Mouse (Mus musculus): ENCODE results near the gene Dach1.

Dach1 gene

DNA sequence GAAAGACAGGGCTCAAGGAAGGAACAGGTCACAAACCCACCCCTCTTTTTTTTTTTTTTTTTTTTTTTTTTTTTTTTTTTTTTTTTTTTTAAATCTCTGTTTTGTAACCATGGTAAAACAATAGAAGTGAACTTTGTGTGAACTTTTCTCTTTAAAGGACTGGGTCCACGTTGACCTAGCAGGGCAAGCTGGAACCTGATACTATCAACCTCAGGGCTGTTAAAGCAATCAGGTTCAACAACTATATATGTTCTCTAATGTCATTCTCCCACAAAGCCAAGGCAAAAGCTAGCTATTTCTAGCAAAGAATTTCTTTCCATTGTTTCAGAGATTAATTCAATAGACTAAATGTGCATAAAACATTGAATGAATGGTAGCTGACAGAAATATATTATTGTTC is 134.3 kb downstream of the Dach1 start:
- no peak for DNase-seq (ENCODE audit: low spot score)

DNA sequence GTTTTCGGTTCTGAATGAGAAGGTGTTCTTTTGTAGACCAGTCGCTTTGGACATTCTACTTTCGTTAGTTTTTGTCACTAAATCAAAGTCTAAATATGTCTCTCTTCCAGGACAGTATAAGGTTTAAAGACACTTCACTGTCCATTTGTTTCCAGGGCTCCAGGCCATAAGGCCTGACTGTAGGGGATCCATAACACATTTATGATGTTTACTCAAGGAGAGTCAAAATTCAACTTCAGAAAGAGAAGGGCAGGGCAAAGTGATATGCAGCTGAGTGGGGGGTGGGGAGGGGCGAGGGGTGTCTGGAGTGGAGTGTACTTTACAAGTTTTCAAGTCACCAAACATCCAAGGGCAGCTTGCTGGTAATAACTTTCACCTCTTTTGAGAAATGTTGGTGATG is 146.0 kb downstream of the Dach1 start:
- no peak for DNase-seq (ENCODE audit: low spot score)

DNA sequence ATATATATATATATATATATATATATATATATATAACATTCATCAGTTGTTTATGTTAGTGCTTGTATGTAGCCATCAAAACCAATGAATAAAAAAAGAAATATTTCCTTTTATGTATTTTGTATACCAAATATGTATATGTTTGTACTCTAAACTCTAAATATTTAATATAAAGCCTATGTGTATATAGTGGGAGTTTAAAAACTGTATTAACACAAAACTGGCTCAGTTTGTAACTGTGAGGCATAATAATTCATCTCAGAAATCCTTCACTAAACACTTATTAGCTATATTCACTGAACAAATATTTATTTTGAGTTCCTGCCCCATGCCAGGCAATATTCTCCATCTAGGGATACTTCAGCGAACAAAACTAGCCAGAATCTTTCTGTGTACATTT is 155.5 kb downstream of the Dach1 start:
- DNase-seq (ENCODE audit: low spot score), result no peak

DNA sequence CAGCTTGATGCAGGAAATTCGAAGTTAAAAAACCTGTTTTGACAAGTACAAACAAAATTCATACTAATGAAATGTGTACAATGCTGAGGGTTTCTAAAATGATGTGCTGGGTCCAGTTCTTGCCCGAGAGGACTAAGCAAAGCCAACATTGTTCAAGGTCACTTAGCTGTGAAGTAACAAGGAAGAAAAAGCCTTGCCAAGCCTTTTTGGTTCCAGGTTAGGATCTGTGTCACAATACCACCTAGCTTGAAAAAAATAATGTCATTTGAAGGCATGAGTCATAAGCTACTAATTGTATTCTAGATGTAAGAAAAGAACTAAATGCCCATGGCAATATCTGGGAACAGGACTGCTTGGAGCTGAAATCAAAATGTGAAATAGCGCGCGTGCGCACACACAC is 161.1 kb downstream of the Dach1 start:
- no peak for DNase-seq (ENCODE audit: low spot score)

DNA sequence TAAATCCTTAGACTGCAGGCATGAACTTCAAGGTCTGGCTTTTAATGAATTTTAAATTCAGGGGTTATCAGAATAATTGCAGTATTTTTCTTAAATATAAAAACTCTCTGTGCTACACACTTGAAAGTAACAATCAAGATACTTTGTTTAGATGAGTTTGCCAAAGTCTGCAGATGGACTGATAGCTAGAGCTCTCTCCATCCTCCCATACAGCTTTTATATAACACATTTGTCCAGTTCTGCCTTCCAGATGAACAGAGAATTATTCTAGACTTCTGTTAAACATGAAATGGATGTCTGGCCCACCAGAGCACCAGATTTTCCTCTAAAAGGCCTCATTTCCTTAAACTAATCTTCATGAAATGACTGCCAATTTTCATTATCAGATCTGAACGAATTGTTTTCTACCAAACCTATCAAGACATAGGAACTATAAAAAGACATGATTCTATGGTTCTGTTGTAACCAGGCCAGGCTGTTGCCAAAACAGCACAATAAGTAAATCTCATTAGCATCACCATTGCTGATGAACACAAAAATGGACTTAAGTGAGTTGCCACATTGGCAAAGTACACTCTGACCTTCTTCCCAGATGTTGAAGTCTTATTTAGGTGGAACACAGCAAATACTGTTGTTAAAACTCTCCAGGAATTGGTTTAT is 167.4 kb downstream of the Dach1 start:
- no peak for DNase-seq (ENCODE audit: low spot score)

DNA sequence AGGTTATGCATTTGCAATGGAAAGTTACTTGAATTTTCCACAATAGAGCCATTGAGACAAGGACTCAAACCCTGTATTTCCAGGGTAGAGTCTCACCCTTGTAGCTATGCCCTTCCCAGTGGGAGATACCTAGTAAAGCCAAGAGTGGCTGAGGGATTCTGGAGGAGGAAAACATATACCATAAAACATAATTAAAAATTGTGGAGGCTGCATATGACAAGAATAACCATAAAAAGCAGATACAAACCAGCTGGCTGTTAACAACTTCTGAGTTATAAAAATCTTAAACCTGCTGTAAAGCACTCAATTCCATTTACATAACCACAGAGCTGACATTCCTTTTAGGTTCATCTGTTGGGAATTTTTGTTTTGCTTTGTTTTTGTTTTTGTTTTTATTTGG is 171.0 kb downstream of the Dach1 start:
- no peak for DNase-seq (ENCODE audit: low spot score)

DNA sequence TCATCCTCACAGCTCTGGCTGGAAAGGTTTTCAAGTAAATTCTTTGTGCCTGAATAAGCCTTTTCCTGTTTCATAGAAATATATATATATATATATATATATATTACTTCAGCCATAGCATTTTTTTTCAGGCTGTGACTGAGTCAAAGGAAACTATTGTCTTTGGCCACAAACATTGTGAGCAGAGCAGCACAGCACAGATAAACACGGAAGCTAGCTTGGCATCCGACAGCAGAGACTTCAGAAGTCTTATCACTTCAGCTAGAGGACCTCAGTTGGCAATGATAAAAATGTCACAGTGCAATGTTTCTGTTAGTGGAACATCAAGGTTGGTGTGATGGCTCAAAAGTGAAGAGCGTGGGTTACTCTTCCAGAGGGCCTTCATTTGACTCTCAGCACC is 186.3 kb downstream of the Dach1 start:
- DNase-seq (ENCODE audit: low spot score), result no peak

DNA sequence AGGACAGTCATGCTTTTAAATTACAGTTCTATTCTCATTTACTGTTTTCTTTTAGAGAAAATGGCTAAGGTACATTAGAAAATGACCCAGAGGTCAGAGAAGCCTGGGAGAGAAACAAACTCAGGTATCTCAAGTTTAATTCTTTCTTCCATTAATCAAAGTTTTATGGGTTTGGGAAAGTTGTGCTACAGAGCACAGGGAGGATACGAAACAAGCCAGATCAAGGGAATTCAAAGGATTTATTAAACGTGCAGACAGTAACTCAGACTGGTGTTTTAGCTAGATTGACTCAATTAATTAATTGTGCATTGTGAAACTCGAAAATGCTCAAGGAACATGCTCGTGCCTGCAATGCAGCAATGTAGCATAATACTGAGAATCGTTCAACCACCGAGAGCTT is 186.9 kb downstream of the Dach1 start:
- DNase-seq (ENCODE audit: low spot score), result no peak

DNA sequence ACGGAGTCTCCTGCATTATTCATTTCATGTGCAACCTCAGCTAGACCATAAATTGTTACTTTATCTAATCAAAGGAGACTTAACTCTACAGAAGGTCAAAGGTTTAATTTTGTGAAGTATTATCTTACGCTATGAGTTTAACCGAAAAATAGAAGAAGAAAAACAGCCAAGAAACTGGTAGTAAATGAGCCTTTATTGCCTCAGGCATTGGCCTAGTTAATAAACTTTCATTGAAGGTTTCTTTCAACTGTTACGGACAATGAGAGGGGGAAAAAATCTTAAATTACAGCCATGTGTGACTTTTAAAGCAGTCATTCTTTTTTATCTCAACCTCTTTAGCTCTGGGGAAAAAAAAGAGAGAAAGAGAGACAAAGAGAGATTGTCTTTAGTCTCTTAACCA is 188.7 kb downstream of the Dach1 start:
- DNase-seq (ENCODE audit: low spot score), result no peak

DNA sequence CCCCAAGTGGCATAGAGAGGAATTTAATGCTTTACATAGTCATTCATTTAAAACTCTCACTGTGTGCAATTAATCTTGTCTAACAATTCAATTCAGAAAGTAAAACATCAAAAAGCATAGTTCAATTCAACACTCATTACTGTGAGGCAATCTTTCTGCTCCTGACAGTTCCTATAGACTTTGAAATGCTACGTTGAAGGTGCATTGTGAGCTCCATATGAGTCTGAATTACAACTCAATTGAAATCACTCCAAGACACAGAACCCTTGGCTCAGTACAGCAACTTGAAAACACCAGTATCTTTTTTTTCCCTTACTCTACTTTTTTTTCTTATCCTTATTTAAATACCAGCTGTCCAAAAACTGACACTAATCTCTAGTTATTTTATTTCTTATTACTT is 193.5 kb downstream of the Dach1 start:
- no peak for DNase-seq (ENCODE audit: low spot score)

DNA sequence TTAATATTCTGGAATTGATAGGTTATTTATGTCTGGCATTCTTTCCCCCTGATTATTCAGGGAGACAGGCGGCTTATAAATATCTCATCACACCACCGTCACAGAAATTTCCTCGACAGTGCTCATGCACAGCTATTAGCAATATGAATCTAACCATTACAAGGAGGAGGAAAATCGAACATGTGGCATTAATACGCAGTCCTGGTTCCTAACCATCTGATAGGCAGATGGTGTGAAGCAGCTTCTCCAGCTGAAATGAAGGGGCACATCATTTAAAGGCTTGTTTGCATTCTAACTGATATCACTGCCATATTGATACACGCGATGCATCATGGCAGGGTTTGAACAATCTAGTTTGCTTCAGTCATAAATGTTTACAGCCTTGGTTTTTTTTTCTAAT is 194.1 kb downstream of the Dach1 start:
- DNase-seq (ENCODE audit: low spot score), result no peak

DNA sequence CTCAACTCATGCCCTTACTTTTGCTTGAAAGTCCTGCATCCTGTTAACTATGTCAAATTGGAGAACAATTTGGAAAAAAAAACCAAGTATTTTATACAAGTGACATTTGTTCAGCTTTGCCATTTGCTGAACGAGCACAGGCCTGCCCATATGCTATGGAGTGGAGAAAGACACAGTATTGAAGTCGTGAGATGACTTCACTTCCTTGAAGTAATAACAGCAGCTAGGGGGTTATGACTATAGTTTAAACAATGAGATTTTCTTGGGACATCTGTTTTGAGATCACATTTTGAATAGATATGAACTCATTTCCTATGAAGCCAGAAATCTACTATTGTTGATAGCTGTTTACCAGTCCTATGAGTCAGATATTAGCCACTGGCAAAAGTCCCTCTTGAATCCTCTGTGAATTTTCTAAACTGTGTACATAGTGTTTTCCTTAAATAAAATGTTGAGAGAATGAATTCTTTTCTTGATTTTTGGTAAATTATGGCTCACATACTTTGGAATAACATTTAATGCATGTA is 205.0 kb downstream of the Dach1 start:
- no peak for DNase-seq (ENCODE audit: low spot score)

DNA sequence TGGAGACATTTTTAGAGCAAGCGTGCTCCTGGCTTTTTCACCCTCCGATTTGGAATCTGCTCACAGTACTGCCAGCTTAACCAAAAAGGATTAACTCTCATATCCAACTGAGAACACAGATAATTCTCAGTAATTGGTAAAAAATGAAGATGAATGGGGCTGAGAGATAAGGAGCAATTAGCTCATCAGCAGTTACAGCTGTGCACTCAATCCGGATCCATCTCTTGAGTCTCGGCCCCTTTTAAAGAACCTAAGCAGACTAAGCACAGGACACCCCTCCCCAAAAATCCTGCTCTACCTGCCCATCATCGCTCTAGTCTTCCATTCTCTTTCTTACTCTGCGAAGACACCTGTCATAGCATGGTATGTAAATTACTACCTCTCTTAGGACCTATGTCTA is 205.9 kb downstream of the Dach1 start:
- DNase-seq (ENCODE audit: low spot score), result no peak

DNA sequence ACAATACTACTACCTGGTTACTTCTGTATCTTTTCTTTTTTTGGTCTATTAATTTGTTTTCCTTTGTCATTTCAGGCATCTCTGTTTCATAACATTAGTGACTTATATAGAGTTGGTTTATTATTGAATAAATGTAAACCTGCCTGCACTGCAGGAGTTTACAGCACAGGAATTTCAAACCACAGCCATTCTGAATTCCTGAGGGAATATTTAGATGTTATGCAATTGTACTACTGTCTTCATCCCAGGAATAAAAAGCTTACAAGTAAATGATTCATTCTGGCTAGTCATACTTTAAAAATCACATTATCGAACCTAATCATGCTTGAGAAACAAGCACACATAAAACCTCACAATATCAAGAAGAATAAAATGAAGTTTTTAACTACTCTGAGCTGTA is 213.2 kb downstream of the Dach1 start:
- DNase-seq (ENCODE audit: low spot score), result no peak

DNA sequence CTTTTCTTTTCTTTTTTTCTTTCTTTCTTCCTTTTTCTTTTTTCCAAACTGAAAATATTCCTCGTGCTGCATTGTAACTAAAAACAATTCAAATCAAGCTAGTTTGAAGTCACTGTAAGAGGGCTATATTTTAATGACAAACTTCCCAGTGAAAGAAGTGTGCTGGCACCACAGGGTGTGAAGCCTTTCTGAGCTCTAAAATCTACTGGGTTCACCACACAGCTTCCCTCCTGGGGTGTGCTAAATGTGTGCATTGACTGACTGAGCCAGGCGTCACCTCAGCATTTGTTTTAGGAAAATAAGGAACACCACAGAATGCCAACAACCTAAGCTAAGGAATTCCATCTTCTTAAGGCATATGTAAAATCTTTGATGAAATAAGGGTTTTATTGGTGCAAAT is 224.1 kb downstream of the Dach1 start:
- no peak for DNase-seq (ENCODE audit: low spot score)

DNA sequence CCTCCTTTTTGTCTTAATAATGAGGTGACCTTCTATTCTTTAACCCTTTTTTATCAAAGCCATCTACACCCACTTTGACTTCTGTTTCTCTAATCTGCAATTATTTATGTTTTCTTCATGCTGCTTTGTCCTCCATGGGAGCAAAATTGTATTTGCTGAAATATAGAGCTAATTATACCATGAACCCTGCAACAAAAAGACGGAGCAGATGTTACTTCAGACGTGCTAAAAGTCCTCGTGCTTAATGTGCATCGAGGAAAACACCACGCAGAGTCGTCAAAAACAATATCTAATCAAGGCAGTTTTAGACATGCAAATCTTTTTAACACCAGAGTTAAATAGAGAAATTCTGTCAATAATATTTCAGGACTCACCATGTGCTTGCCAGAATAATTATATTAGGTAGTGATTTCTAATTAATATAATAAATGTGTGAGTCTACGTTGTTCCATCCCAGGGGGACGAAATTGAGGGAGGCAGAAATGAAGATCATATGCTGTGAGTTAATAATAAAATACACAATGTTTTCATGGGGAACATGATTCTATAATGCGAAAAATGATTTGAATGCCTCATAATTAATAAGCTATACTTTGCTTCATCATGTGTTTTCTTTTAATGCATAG is 224.8 kb downstream of the Dach1 start:
- DNase-seq (ENCODE audit: low spot score), result no peak

DNA sequence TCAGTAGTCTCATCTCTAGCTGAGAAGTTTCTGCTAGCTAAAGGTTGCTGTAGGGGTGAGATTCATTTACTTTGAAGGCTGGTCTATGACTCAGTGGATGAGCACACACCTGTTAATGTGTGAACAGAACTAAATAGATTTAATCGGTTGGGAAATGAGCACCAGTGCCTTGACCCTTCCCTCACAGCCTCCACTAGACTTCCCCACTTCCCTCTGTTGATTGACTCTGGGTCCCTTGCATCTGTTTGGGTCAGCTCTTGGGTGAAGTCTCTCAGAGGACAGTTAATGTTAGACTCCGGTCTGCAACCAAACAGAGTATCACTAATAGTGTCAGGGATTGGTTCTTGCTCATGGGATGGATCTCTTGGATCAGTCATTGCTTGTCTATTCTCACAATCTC is 227.2 kb downstream of the Dach1 start:
- DNase-seq (ENCODE audit: low spot score), result no peak

DNA sequence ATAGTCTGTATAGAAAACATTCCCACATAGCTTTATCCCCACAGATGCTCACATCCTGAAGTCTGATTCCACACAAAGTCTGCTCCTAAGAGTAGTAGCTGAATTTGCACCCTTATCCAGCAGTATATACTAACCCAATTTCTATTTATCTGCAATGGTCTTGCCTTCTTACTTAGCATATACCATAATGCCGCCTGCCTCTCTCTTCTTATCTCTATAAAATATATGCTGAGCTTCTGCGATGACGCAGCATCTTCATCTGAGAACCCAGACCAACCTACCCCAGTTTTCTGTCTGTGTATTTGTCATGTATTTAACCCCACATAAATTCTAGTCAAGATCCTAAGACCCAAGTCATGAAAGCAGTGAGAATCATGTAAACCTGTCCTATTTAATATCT is 272.9 kb downstream of the Dach1 start:
- DNase-seq (ENCODE audit: low spot score), result no peak

DNA sequence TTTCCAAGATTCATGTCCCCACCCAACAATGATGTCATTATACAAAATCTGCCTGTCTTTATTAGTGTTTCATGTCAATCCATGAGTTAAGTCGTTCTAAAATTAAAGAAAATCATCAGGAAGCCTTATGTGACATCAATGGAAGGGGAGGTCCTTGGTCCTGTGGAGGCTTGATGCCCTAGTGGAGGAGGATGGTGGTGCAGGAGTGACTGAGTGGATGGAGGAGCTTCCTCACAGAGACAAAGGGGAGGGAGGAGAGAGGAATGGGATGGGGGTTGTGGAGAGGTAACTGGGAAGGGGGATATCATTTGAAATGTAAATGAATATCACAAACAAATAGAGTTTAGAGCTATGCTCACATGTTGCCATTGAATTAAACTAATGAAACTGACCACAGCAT is 287.6 kb downstream of the Dach1 start:
- no peak for DNase-seq (ENCODE audit: low spot score)

DNA sequence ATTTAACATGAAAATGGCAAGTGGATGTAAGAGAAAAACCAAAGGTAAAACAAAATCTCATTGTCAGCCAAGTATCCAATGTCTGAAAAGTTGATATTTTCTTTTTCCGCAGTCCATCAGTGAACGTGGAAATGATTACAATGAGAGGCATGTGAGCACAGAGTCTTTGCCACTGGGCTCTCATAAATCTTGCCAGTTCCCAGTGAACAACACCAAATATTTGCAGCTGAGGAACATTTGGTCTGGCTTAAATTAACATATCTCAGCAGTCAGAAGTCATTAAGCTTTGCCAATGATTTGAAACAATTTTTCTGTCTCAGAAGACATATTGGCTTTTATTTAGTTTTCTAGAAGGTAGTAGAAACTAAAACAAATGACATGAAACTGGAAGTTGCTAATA is 298.6 kb downstream of the Dach1 start:
- no peak for DNase-seq (ENCODE audit: low spot score)

DNA sequence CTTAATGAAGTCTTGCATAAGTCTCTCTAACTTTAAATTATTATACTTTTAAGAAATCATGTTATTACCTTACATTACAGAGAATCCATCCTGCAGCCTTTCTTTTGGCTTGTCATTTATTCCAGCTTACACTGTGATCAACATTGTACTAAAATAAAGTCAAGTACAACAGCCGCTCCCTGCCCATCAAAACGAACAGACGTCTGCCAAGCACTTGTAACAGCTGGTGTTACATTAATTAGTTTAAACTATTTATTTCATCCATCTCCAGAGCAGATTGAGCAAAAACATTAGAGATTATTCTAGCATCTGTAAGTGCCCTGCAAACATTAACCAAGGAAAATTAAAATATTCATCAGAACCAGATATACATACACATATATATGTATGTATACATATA is 311.2 kb downstream of the Dach1 start:
- no peak for DNase-seq (ENCODE audit: low spot score)

DNA sequence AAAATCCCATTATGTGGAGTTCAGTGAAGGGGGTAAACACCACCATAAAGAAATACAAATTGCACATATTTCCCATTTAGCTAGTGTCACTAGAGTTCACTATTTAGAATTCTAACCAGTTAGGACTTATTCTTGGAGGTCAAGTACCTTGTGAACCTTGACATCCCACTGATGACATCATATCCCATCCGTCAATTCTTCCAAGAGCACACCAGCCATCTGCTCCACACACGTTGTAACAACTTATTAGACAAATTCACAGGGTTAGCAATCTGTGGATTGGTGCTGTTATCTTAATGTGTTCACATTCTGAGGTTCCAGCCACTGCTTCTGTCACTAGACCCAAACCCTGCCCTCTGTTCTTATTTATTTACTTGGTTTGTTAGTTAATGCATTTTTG is 312.3 kb downstream of the Dach1 start:
- DNase-seq (ENCODE audit: low spot score), result no peak

DNA sequence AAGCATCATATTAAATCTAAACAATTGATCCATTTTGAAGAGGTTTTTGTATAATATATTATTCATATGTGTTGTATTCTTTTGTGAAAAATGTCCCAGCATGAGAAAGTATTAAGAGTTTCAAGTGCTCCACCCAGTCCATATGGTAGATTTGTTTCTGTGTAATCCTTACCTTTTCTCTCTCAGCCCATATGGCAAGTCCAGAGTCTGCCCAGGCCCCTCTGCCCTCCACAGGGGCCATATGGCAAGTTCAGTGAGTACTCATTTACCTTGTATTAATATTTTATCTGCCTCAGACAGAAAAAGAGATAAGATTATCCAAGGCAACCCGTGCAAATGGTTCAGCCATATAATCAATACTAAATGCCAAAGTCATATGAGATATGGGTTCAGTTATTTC is 314.2 kb downstream of the Dach1 start:
- no peak for DNase-seq (ENCODE audit: low spot score)

DNA sequence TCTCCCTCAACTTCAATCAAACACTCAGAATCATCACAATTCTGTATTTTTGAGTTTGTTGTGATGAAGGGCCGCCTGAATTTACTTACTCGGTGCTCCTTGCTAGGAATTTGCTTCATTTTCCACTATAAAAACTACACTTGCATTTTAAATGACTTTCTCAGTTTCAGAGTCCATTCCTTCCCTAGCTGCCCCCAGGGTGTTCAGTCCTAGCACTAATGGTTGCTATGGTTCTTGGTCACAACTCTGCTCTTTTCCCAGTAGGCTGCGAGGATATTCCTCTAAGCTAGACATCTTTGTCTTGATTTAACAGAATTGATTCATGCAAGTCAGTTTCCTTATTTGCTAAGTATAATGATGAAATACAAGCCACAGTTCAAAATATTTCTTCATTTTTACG is 319.1 kb downstream of the Dach1 start:
- no peak for DNase-seq (ENCODE audit: low spot score)
